Mouse (Mus musculus) thymus, postnatal 10 days (tissue): Measurements from ENCODE around the gene Dgcr8.
"Not testable (repeated sequence)": the region's sequence is repeated elsewhere in the genome, so short reads cannot be mapped to it uniquely, and the experiment has no call there.

Source experiments
- DNase-seq, 2 experiments: peaks; one replicate each; pipeline ENCODE4 v3.0.0; 2021; ENCODE audit warnings: low spot score in 2 of 2

The Dgcr8 gene

GRCm38 (mm10) chr16:18289067-18289588, at the start of gene Dgcr8:
Gene Dgcr8, minus strand, starts transcription at chr16:18289246.
- DNase-seq = peak; percentile 97 to 99

GRCm38 (mm10) chr16:18337261-18337660, 48.2 kb upstream of the Dgcr8 start:
- DNase-seq = no peak

GRCm38 (mm10) chr16:18335981-18336380, 46.9 kb upstream of the Dgcr8 start:
- no peak for DNase-seq

- no peak for DNase-seq
These were observed 44.9 kb upstream of the Dgcr8 start for GRCm38 (mm10) chr16:18333976-18334375.

GRCm38 (mm10) chr16:18328524-18328923, 39.5 kb upstream of the Dgcr8 start:
- no peak for DNase-seq

- no peak for DNase-seq
These were observed 38.9 kb upstream of the Dgcr8 start for GRCm38 (mm10) chr16:18327936-18328335.

GRCm38 (mm10) chr16:18325741-18326140, 36.7 kb upstream of the Dgcr8 start:
- peak; percentile 56 to 59 for DNase-seq

- no peak for DNase-seq
These were observed 35.0 kb upstream of the Dgcr8 start for GRCm38 (mm10) chr16:18324031-18324430.

- no peak for DNase-seq
These were observed 34.4 kb upstream of the Dgcr8 start for GRCm38 (mm10) chr16:18323460-18323859.

GRCm38 (mm10) chr16:18321443-18321842, 32.4 kb upstream of the Dgcr8 start:
- no peak for DNase-seq

GRCm38 (mm10) chr16:18318992-18319391, 29.9 kb upstream of the Dgcr8 start:
- DNase-seq = no peak

GRCm38 (mm10) chr16:18308159-18308558, 19.1 kb upstream of the Dgcr8 start:
- no peak for DNase-seq

GRCm38 (mm10) chr16:18289614-18290013, 568 bp upstream of the Dgcr8 start:
- DNase-seq = not testable (repeated sequence)

- peak in 1 of 2 experiments; percentile 77 for DNase-seq
These were observed 425 bp downstream of the Dgcr8 start for GRCm38 (mm10) chr16:18288581-18289061.

- no peak for DNase-seq
These were observed 880 bp downstream of the Dgcr8 start for GRCm38 (mm10) chr16:18288166-18288565.

GRCm38 (mm10) chr16:18275166-18275565, 13.9 kb downstream of the Dgcr8 start:
- DNase-seq = no peak

- DNase-seq = peak in 1 of 2 experiments; percentile 51
These were observed 20.9 kb downstream of the Dgcr8 start for GRCm38 (mm10) chr16:18268182-18268581.

- DNase-seq = no peak
These were observed 24.0 kb downstream of the Dgcr8 start for GRCm38 (mm10) chr16:18265024-18265423.

- DNase-seq = no peak
These were observed 30.8 kb downstream of the Dgcr8 start, which contains the start of gene Gm49776 for GRCm38 (mm10) chr16:18258221-18258620. Gene Gm49776, minus strand, starts transcription at chr16:18258321.

- no peak for DNase-seq
These were observed 35.2 kb downstream of the Dgcr8 start for GRCm38 (mm10) chr16:18253866-18254265.

- no peak for DNase-seq
These were observed 36.3 kb downstream of the Dgcr8 start for GRCm38 (mm10) chr16:18252736-18253135.

- DNase-seq = no peak
These were observed 37.9 kb downstream of the Dgcr8 start for GRCm38 (mm10) chr16:18250828-18251790.

- DNase-seq = no peak
These were observed 38.8 kb downstream of the Dgcr8 start for GRCm38 (mm10) chr16:18250231-18250630.
